Mouse (Mus musculus): ENCODE measurements at regions not wholly inside any gene's neighbourhood (a gene's known extent, or its start where the extent isn't known, plus 50 kb on each side); places are given as distances from the start of the nearest gene placed in this dataset.

DNA sequence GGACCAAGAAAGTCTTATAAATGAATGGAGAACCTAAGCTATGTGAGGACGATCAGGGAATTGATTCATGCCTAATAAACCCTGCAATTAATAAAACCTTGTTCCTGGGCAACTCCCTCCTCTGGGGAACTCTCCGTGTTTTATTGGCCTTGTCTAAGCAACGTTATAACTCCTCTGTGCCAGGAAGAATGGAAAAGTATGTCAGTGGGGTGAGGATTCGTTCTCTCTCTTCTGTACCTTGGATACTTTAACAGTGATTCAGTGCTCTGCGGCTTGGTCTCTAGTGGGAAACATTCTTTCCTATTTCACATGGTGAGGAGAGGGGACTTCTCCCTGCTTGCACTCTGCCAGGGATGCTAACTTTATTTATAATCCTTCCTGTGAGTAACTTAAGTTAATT lies 417.4 kb upstream of the Cdh6 start:
- Histone ChIP-seq H3K9me3 (no peaks in the 10 kb centered on the region), H3K36me3 (no peaks in the 10 kb centered on the region), H3K9ac (replicated peaks) (no peak overlapping the region), H3K27me3 (no peaks in the 10 kb centered on the region), H3K27ac (replicated peaks) (no peak overlapping the region), H3K4me2 (replicated peaks) (no peak overlapping the region), H3K4me3 (no peak overlapping the region), H3K4me1 (no peaks in the 10 kb centered on the region)
- 69% methylated on average over 5 of the region's 5 CpGs for WGBS
- ATAC-seq (replicated peaks) = no peak

DNA sequence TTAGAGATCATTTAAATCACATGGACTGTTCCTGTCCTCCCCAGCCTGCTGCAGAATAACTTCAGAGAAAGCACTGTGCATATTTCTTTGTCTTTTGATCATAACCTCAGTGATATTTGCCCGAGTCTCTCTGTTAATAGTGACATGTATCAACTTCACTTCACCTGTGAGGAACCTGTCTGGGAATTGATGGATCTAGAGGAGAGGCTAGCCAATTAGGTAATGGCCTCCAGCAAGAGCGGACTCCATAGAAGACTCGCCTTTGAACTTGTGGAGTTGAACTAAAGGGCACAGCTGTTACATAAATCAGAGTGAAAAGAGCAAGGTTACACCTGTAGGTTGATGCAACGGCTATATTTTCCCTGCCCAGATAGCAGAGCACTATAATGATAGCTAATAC lies 409.8 kb upstream of the Cdh6 start:
- no peaks in the 10 kb centered on the region for H3K27me3 ChIP-seq
- H3K27ac ChIP-seq (replicated peaks) = no peak overlapping the region
- H3K9me3 ChIP-seq = no peaks in the 10 kb centered on the region
- ATAC-seq (replicated peaks) = no peak
- no peaks in the 10 kb centered on the region for H3K4me1 ChIP-seq
- H3K36me3 ChIP-seq = no peaks in the 10 kb centered on the region
- H3K9ac ChIP-seq (replicated peaks) = no peak overlapping the region
- H3K4me2 ChIP-seq (replicated peaks) = no peak overlapping the region
- 70% methylated on average over 4 of the region's 4 CpGs for WGBS
- H3K4me3 ChIP-seq = no peak overlapping the region

- no peaks in the 10 kb centered on the region for H3K4me1 ChIP-seq
- 91% methylated on average over 3 of the region's 3 CpGs for WGBS
- no peak overlapping the region for H3K27ac ChIP-seq (replicated peaks)
- ATAC-seq (replicated peaks) = no peak
- H3K9me3 ChIP-seq = no peaks in the 10 kb centered on the region
- no peak overlapping the region for H3K4me3 ChIP-seq
- H3K4me2 ChIP-seq (replicated peaks) = no peak overlapping the region
- H3K9ac ChIP-seq (replicated peaks) = no peak overlapping the region
- no peaks in the 10 kb centered on the region for H3K36me3 ChIP-seq
- H3K27me3 ChIP-seq = no peaks in the 10 kb centered on the region
Observed at GRCm38 (mm10) chr15:13582134-13582533, 408.7 kb upstream of the Cdh6 start.

GRCm38 (mm10) chr15:13573621-13574020 lies 400.1 kb upstream of the Cdh6 start:
- no peak overlapping the region for H3K4me3 ChIP-seq
- H3K27me3 ChIP-seq = no peaks in the 10 kb centered on the region
- no peak overlapping the region for H3K27ac ChIP-seq (replicated peaks)
- no peaks in the 10 kb centered on the region for H3K36me3 ChIP-seq
- H3K9ac ChIP-seq (replicated peaks) = no peak overlapping the region
- no peaks in the 10 kb centered on the region for H3K4me1 ChIP-seq
- WGBS = 87% methylated on average over 3 of the region's 3 CpGs
- H3K4me2 ChIP-seq (replicated peaks) = no peak overlapping the region
- H3K9me3 ChIP-seq = no peaks in the 10 kb centered on the region
- no peak for ATAC-seq (replicated peaks)

- H3K27ac ChIP-seq (replicated peaks) = no peak overlapping the region
- H3K9ac ChIP-seq (replicated peaks) = no peak overlapping the region
- H3K4me2 ChIP-seq (replicated peaks) = no peak overlapping the region
- H3K27me3 ChIP-seq = no peaks in the 10 kb centered on the region
- no peaks in the 10 kb centered on the region for H3K9me3 ChIP-seq
- no peak overlapping the region for H3K4me3 ChIP-seq
- ATAC-seq (replicated peaks) = no peak
- no peaks in the 10 kb centered on the region for H3K4me1 ChIP-seq
- H3K36me3 ChIP-seq = no peaks in the 10 kb centered on the region
Observed at GRCm38 (mm10) chr15:13560920-13561319, 387.4 kb upstream of the Cdh6 start.

DNA sequence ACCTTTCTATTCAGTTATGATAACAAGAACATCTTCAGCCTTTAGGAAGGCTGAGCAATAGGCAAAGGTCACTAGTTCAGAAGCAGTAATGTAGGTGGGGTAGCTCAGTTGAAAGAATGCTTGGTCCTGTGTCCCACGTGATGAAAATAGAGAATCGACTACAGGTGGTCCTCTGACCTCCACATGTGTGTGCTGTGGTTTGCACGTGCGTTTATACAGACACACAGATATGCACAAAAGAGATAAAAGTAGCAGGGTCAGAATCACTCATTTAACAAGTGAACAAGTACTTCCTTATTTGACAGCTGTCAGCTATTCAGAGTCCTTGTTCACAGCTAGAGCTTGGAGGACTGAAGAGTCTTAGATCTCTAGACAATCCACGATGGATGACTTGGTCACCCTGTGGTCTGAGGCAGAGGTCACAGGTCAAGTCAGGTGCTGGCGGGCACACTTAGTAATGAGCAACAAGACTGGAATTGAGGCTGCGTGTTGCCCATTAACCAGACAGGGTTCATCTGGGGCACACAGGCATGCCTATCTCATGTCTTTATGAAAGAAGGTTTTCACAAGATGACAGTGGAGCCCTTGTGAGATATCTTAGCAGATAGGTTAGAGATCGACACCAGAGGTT lies 375.8 kb upstream of the Cdh6 start:
- Histone ChIP-seq H3K36me3 (no peaks in the 10 kb centered on the region), H3K4me3 (no peak overlapping the region), H3K4me2 (replicated peaks) (no peak overlapping the region), H3K9me3 (no peaks in the 10 kb centered on the region), H3K27ac (replicated peaks) (no peak overlapping the region), H3K9ac (replicated peaks) (no peak overlapping the region), H3K4me1 (no peaks in the 10 kb centered on the region), H3K27me3 (no peaks in the 10 kb centered on the region)
- ATAC-seq (replicated peaks) = 0 out of 2 replicates have a peak, but pooled peaks have one; percentile 13
- WGBS = 64% methylated on average over 8 of the region's 8 CpGs

- no peak overlapping the region for H3K27ac ChIP-seq (replicated peaks)
- 0 out of 2 replicates have a peak, but pooled peaks cover 4% of the 10 kb centered on the region for H3K4me1 ChIP-seq
- no peak for ATAC-seq (replicated peaks)
- H3K4me2 ChIP-seq (replicated peaks) = no peak overlapping the region
- no peaks in the 10 kb centered on the region for H3K9me3 ChIP-seq
- no peak overlapping the region for H3K9ac ChIP-seq (replicated peaks)
- no peak overlapping the region for H3K4me3 ChIP-seq
- H3K27me3 ChIP-seq = no peaks in the 10 kb centered on the region
- no peaks in the 10 kb centered on the region for H3K36me3 ChIP-seq
Observed at GRCm38 (mm10) chr15:13540026-13540425, 366.6 kb upstream of the Cdh6 start.

- 66% methylated on average over 2 of the region's 2 CpGs for WGBS
Observed at GRCm38 (mm10) chr15:13534017-13534416, 360.5 kb upstream of the Cdh6 start.

GRCm38 (mm10) chr15:13529960-13530359 lies 356.5 kb upstream of the Cdh6 start:
- 57% methylated on average over 3 of the region's 3 CpGs for WGBS
- H3K9ac ChIP-seq (replicated peaks) = no peak overlapping the region
- H3K4me1 ChIP-seq = no peaks in the 10 kb centered on the region
- H3K27ac ChIP-seq (replicated peaks) = no peak overlapping the region
- no peaks in the 10 kb centered on the region for H3K9me3 ChIP-seq
- H3K4me3 ChIP-seq = no peak overlapping the region
- H3K4me2 ChIP-seq (replicated peaks) = no peak overlapping the region
- no peak for ATAC-seq (replicated peaks)
- no peaks in the 10 kb centered on the region for H3K27me3 ChIP-seq
- no peaks in the 10 kb centered on the region for H3K36me3 ChIP-seq

More at GRCm38 (mm10) chr15:13534017-13534416, 360.5 kb upstream of the Cdh6 start:
- H3K36me3 ChIP-seq = no peaks in the 10 kb centered on the region
- no peaks in the 10 kb centered on the region for H3K27me3 ChIP-seq
- no peak overlapping the region for H3K4me2 ChIP-seq (replicated peaks)
- no peaks in the 10 kb centered on the region for H3K9me3 ChIP-seq
- no peak overlapping the region for H3K9ac ChIP-seq (replicated peaks)
- H3K27ac ChIP-seq (replicated peaks) = no peak overlapping the region
- no peaks in the 10 kb centered on the region for H3K4me1 ChIP-seq
- no peak for ATAC-seq (replicated peaks)
- H3K4me3 ChIP-seq = no peak overlapping the region

- no peak for ATAC-seq (replicated peaks)
- H3K27me3 ChIP-seq = no peaks in the 10 kb centered on the region
- WGBS = 83% methylated on average over 4 of the region's 4 CpGs
- no peak overlapping the region for H3K27ac ChIP-seq (replicated peaks)
- H3K4me1 ChIP-seq = no peaks in the 10 kb centered on the region
- no peak overlapping the region for H3K9ac ChIP-seq (replicated peaks)
- H3K4me3 ChIP-seq = no peak overlapping the region
- no peaks in the 10 kb centered on the region for H3K36me3 ChIP-seq
- no peaks in the 10 kb centered on the region for H3K9me3 ChIP-seq
- no peak overlapping the region for H3K4me2 ChIP-seq (replicated peaks)
Observed at GRCm38 (mm10) chr15:13529050-13529449, 355.6 kb upstream of the Cdh6 start.

Data from forebrain, embryonic 15.5 days (tissue).